Mouse (Mus musculus) forebrain, embryonic 16.5 days (tissue): ENCODE measurements around the gene Rsph10b. TPM values are rescaled to one million over a fixed set of nuclear protein-coding genes. Genes with fewer than 3 reads are reported as not detected.
A peak's percentile ranks its signal among the peaks of the same experiment; 100 is the strongest.

ENCODE experiments used
- ATAC-seq: fragments of 200-750 bp; cut with Nextera tagmentation; 2 replicates; pipeline ENCODE4 v1.8.0; 2017; ENCODE audit warnings: mild to moderate bottlenecking, moderate library complexity
- H3K27ac ChIP-seq: fragments of 300-500 bp; sonication (generic); 2 replicates; pipeline ENCODE4 v1.5.1; 2014; ENCODE audit warnings: low read length, control low read depth
- H3K27me3 ChIP-seq: fragments of 300-500 bp; sonication (generic); replicated peaks from 2 replicates; pipeline ENCODE4 v1.6.1; 2014; ENCODE audit warnings: low read length; ENCODE audit not compliant: control insufficient read depth, insufficient read depth
- H3K36me3 ChIP-seq: fragments of 300-500 bp; sonication (generic); 2 replicates; pipeline ENCODE4 v1.6.1; 2014; ENCODE audit not compliant: control insufficient read depth, insufficient read depth
- H3K4me1 ChIP-seq: fragments of 300-500 bp; sonication (generic); replicated peaks from 2 replicates; pipeline ENCODE4 v1.6.1; 2014; ENCODE audit warnings: low read length; ENCODE audit not compliant: control insufficient read depth, insufficient read depth
- H3K4me2 ChIP-seq: fragments of 300-500 bp; sonication (generic); 2 replicates; pipeline ENCODE4 v1.6.1; 2014; ENCODE audit warnings: mild to moderate bottlenecking, low read length, control low read depth
- H3K4me3 ChIP-seq: fragments of 300-500 bp; sonication (generic); replicated peaks from 2 replicates; pipeline ENCODE4 v1.5.1; 2014; ENCODE audit warnings: mild to moderate bottlenecking, low read length, control low read depth
- H3K9ac ChIP-seq: fragments of 300-500 bp; sonication (generic); replicated peaks from 2 replicates; pipeline ENCODE4 v1.6.1; 2014; ENCODE audit warnings: low read depth, low read length, control low read depth
- H3K9me3 ChIP-seq: fragments of 300-500 bp; sonication (generic); 2 replicates; pipeline ENCODE4 v1.6.1; 2016; ENCODE audit warnings: low read length; ENCODE audit not compliant: control insufficient read depth
- WGBS: fragments of 180-500 bp; shearing (Covaris S2); extraction: QIAGEN DNeasy Blood & Tissue Kit; methylation state at CpG from one replicate; pipeline ENCODE4 v1.1.7; 2014; 5-methylcytosine and 5-hydroxymethylcytosine counted together
- polyA plus RNA-seq: library from polyadenylated mRNA; unstranded; fragments of >200 nt; fragmentation: Nextera tagmentation; extraction: Ambion mirVana; gene quantifications from 2 replicates; pipeline ENCODE4 v1.2.1, GENCODE M21; 2015

Gene Rsph10b
- polyA plus RNA-seq, 1 experiment from 2014 or later = 4.1 TPM

- Histone ChIP-seq H3K4me2 (no peak overlapping the region), H3K27me3 (no peaks in the 10 kb centered on the region), H3K27ac (no peak overlapping the region), H3K36me3 (peaks cover 22% of the 10 kb centered on the region), H3K4me1 (0 out of 2 replicates have a peak, but pooled peaks cover 3% of the 10 kb centered on the region), H3K9ac (no peak overlapping the region), H3K4me3 (no peak overlapping the region), H3K9me3 (no peaks in the 10 kb centered on the region)
- ATAC-seq = no peak
- WGBS = 88% methylated on average over 6 of the region's 6 CpGs
These were observed 813 bp upstream of the Rsph10b start for GRCm38 (mm10) chr5:143931863-143932580.

DNA sequence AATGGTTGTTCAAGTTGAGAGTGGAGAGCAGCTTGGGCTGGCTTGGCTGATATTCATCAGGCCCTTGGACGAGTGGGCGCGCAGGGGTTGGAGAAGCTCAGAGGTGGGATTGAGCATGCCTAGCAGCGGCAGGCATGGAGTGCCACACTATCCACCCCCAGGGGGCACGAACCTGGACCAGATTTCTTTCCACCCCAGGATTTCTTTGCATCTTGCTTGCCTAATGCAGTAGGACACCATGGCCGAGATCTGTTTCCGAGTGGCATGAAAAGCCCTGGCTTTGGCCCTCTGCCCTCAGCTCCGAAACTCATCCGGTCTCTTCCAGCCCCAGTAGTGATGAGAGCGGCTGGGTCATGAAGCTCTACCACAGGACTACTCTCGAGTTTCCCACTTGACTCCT is 579 bp downstream of the Rsph10b start:
- no peak overlapping the region for H3K4me2 ChIP-seq
- WGBS = 91% methylated on average over 11 of the region's 11 CpGs

GRCm38 (mm10) chr5:143933875-143934274 is 1.0 kb downstream of the Rsph10b start:
- Histone ChIP-seq H3K27me3 (no peaks in the 10 kb centered on the region), H3K4me1 (0 out of 2 replicates have a peak, but pooled peaks cover 3% of the 10 kb centered on the region), H3K9ac (no peak overlapping the region), H3K27ac (no peak overlapping the region), H3K4me2 (no peak overlapping the region), H3K36me3 (peaks cover 16% of the 10 kb centered on the region), H3K9me3 (no peaks in the 10 kb centered on the region), H3K4me3 (no peak overlapping the region)
- WGBS = 81% methylated on average over 1 of the region's 1 CpGs
- no peak for ATAC-seq

More for the DNA sequence above, 579 bp downstream of the Rsph10b start:
- no peak for ATAC-seq
- Histone ChIP-seq H3K36me3 (peaks cover 19% of the 10 kb centered on the region), H3K9ac (no peak overlapping the region), H3K27ac (no peak overlapping the region), H3K4me1 (0 out of 2 replicates have a peak, but pooled peaks cover 3% of the 10 kb centered on the region), H3K27me3 (no peaks in the 10 kb centered on the region), H3K9me3 (no peaks in the 10 kb centered on the region), H3K4me3 (no peak overlapping the region)

DNA sequence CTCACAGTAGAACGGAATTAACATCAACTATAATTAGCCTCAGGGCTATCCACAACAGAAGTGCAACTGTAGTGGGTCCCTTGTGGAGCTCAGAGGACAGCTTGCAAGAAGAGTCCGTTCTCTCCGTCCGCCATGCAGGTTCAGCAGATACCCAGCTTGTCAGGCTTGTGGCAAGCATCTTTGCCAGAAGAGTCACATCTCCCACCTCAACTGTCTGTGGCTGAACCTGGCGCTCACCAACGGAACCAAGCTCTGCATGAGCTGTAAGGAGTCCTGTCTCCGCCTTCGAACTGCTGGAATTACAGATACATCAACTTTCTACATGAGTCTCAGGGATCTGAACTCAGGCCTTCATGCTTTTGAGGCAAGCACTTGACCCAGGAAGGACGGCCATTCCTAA is 3.3 kb downstream of the Rsph10b start:
- H3K27me3 ChIP-seq = no peaks in the 10 kb centered on the region
- WGBS = 91% methylated on average over 9 of the region's 9 CpGs
- H3K36me3 ChIP-seq = 0 out of 2 replicates have a peak, but pooled peaks cover 2% of the 10 kb centered on the region
- no peaks in the 10 kb centered on the region for H3K9me3 ChIP-seq
- no peak overlapping the region for H3K27ac ChIP-seq
- H3K9ac ChIP-seq = no peak overlapping the region
- H3K4me3 ChIP-seq = no peak overlapping the region
- ATAC-seq = no peak
- no peak overlapping the region for H3K4me2 ChIP-seq
- H3K4me1 ChIP-seq = 0 out of 2 replicates have a peak, but pooled peaks cover 3% of the 10 kb centered on the region

DNA sequence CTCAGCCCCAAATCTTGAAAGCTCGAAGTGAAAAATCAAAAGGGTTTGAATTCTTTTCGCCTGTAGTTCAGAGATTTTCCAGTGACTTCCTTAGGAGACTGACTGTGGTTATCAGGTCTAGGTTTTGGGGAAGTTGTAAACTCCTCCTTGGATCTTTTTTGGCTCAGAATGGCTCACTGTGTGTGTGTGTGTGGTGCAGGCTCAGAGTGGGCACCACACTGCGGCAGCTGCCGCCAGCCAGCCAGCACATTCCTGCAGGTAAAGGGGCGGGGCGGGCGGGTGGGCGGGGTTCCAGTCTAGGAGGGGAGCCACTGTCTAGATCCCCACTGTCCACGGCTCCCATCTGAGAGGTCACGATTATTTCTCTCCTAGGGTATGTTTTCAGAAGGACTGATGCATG is 8.8 kb downstream of the Rsph10b start:
- Histone ChIP-seq H3K9ac (no peak overlapping the region), H3K36me3 (no peaks in the 10 kb centered on the region)
- WGBS = 26% methylated on average over 9 of the region's 10 CpGs

GRCm38 (mm10) chr5:143943231-143944125 is 10.6 kb downstream of the Rsph10b start:
- Histone ChIP-seq H3K9ac (no peak overlapping the region), H3K27me3 (no peaks in the 10 kb centered on the region), H3K4me2 (no peak overlapping the region), H3K4me3 (no peak overlapping the region), H3K36me3 (no peaks in the 10 kb centered on the region), H3K9me3 (no peaks in the 10 kb centered on the region), H3K27ac (peak overlapping the region; percentile 87), H3K4me1 (no peaks in the 10 kb centered on the region)
- 76% methylated on average over 14 of the region's 14 CpGs for WGBS
- ATAC-seq = peak; percentile 82

More for the DNA sequence above, 8.8 kb downstream of the Rsph10b start:
- Histone ChIP-seq H3K9me3 (no peaks in the 10 kb centered on the region), H3K27ac (no peak overlapping the region), H3K4me1 (no peaks in the 10 kb centered on the region), H3K27me3 (no peaks in the 10 kb centered on the region), H3K4me2 (no peak overlapping the region), H3K4me3 (no peak overlapping the region)
- no peak for ATAC-seq

DNA sequence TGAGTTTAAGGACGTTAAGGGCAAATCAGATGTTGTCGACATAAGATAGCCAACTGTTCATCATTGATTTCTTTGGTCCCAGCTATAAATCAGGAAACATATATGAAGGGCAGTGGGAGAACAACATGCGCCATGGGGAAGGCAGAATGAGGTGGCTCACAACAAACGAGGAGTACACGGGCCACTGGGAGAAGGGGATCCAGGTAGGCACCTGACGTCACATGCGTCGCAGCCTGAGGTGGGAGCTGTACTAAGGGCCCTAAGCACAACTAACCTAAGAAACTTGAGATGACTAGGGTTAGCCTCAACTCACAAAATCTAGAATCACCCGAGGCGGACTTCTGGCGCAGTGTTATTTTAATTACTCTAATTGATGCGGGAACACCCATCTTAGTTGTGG is 15.5 kb downstream of the Rsph10b start:
- H3K4me2 ChIP-seq = no peak overlapping the region
- no peaks in the 10 kb centered on the region for H3K4me1 ChIP-seq
- no peak for ATAC-seq
- 89% methylated on average over 12 of the region's 12 CpGs for WGBS
- no peak overlapping the region for H3K4me3 ChIP-seq
- H3K36me3 ChIP-seq = no peaks in the 10 kb centered on the region
- H3K27ac ChIP-seq = no peak overlapping the region
- no peak overlapping the region for H3K9ac ChIP-seq
- H3K9me3 ChIP-seq = no peaks in the 10 kb centered on the region
- no peaks in the 10 kb centered on the region for H3K27me3 ChIP-seq

DNA sequence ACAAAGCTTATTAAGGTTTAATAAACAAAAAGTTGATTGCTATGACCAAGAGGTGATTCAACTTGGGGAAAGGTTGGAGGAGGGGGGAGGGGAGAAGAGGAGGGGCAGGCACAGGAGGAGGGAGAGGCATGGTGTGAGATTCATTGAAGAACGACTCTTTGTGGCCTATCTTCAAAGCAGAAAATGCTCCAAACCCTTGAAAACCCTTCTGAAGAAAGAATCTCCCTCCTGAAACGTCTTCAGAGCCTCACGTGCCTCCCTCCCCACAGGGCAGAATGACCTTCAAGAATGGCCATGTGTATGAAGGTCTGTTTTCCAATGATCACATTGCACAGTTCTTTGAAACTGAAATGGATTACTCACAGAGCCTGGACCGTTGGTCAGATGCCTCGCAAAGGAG is 17.2 kb downstream of the Rsph10b start:
- H3K4me3 ChIP-seq = no peak overlapping the region
- no peak overlapping the region for H3K9ac ChIP-seq
- no peak for ATAC-seq
- H3K9me3 ChIP-seq = no peaks in the 10 kb centered on the region
- WGBS = 55% methylated on average over 5 of the region's 5 CpGs
- H3K27me3 ChIP-seq = no peaks in the 10 kb centered on the region
- no peaks in the 10 kb centered on the region for H3K4me1 ChIP-seq
- no peak overlapping the region for H3K27ac ChIP-seq
- no peak overlapping the region for H3K4me2 ChIP-seq
- H3K36me3 ChIP-seq = no peaks in the 10 kb centered on the region

GRCm38 (mm10) chr5:143957101-143957500 is 24.3 kb downstream of the Rsph10b start:
- no peaks in the 10 kb centered on the region for H3K27me3 ChIP-seq
- H3K4me3 ChIP-seq = no peak overlapping the region
- no peaks in the 10 kb centered on the region for H3K9me3 ChIP-seq
- no peaks in the 10 kb centered on the region for H3K4me1 ChIP-seq
- no peaks in the 10 kb centered on the region for H3K36me3 ChIP-seq
- H3K27ac ChIP-seq = no peak overlapping the region
- no peak for ATAC-seq
- no peak overlapping the region for H3K4me2 ChIP-seq
- 93% methylated on average over 6 of the region's 6 CpGs for WGBS
- no peak overlapping the region for H3K9ac ChIP-seq
